Mouse (Mus musculus): Measurements from ENCODE around the gene Rhox3a. TPM values are rescaled to one million over a fixed set of nuclear protein-coding genes. Genes with fewer than 3 reads are reported as not detected.

Gene Rhox3a
- polyA plus RNA-seq (2012; rRNA removed), result not detected in 2 replicates

DNA sequence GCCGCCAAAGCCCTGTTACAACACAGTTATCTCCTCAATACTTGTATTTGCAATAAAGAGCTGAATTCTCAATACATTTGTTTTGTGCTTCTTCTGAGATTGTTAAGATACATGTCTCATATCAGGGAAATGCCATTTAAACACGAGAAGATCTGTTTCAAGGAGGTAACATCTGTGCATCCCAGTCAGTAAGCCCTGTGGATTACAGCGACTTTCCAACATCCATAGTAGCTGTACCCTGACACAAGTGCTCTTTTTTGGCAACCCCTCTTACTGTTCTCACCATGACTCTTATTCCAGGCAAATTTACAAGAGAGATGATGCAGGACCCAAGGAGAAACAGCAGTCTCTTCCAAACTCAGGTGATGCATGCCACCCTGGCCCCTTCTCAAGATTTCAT, at the start of gene Rhox3a:
Gene Rhox3a (plus strand): TSS at position 301 of the 400 bp plus-strand sequence.

GRCm38 (mm10) chrX:37210941-37211340, 38.8 kb upstream of the Rhox3a start, which contains the start of gene Gm9:
TSS of gene Gm9 (minus strand) at chrX:37211041.

GRCm38 (mm10) chrX:37222158-37222557, 27.6 kb upstream of the Rhox3a start, which contains the start of gene Rhox1:
TSS of gene Rhox1 (minus strand) at chrX:37222258.

DNA sequence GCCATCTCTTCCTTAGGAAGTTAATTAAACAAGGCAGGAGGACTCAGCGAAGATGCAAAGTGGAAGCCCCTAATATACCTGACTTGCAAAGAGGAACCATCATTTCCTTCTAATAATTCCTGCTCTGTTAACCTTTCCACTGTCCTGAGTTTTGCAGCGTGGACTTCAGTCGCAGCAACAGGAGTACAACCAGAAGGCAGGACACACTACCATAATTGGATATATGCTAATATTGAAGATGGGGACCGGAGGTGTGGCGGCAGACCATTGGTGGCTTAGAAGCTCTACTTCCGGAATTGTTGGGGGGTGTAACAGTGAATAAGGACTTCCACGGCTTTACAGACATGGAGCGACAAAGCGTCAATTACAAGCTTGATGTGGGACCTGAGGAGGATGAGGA, 5.0 kb upstream of the Rhox3a start, which contains the start of gene Rhox2a:
Gene Rhox2a (plus strand): TSS at position 301 of the 400 bp plus-strand sequence.

DNA sequence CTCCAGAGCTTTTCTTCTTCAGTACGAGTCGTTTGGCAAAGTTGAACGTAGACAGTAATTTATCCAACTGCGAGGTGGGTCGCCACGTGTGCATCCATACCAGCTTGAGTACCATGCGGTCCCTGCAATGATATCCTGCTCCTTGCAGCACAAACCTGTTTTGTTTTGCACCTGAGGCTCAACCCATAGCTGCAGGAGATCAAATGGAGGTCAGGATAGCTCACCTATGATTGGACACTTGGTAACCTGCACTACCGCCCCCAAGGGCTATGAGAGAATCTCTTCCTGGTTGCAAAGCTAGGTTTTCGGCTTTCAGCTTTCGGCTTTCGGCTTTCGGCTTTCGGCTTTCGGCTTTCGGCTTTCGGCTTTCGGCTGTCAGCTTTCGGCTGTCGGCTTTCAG, 15.3 kb downstream of the Rhox3a start, which contains the start of gene Rhox4a:
Gene Rhox4a (plus strand): TSS at position 301 of the 400 bp plus-strand sequence.

Other genes starting within 250 kb of the Rhox3a start
- gene Sowahd, start 201.1 kb upstream of the Rhox3a start, polyA plus RNA-seq (2012; rRNA removed), result 0.06 and 0.12 TPM in 2 replicates
- 463 and 1,092 TPM in 2 replicates for gene Rpl39, start 164.5 kb upstream of the Rhox3a start, polyA plus RNA-seq (2012; rRNA removed)
- gene Upf3b, start 139.6 kb upstream of the Rhox3a start, polyA plus RNA-seq (2012; rRNA removed), result 47.1 and 59.8 TPM in 2 replicates
- gene Nkap, start 123.1 kb upstream of the Rhox3a start, polyA plus RNA-seq (2012; rRNA removed), result 9.1 and 9.8 TPM in 2 replicates
- 0.09 and 0.16 TPM in 2 replicates for gene Akap14, start 81.1 kb upstream of the Rhox3a start, polyA plus RNA-seq (2012; rRNA removed)
- 149 and 294 TPM in 2 replicates for gene Ndufa1, start 58.8 kb upstream of the Rhox3a start, polyA plus RNA-seq (2012; rRNA removed)
- 8.6 and 11.1 TPM in 2 replicates for gene Rnf113a1, start 58.7 kb upstream of the Rhox3a start, polyA plus RNA-seq (2012; rRNA removed)
- gene Gm9, start 38.9 kb upstream of the Rhox3a start, polyA plus RNA-seq (2012; rRNA removed), result not detected in 2 replicates
- gene Rhox1, start 27.7 kb upstream of the Rhox3a start, polyA plus RNA-seq (2012; rRNA removed), result not detected in 2 replicates
- 0.20 and 0.58 TPM in 2 replicates for gene Rhox2a, start 4.9 kb upstream of the Rhox3a start, polyA plus RNA-seq (2012; rRNA removed)
- gene Rhox4a, start 15.4 kb downstream of the Rhox3a start, polyA plus RNA-seq (2012; rRNA removed), result not detected in 2 replicates
- gene Rhox3a2, start 130.1 kb downstream of the Rhox3a start, polyA plus RNA-seq (2012; rRNA removed), result not detected in 2 replicates
- gene Rhox4a2, start 140.9 kb downstream of the Rhox3a start, polyA plus RNA-seq (2012; rRNA removed), result 0.35 and 1.6 TPM in 2 replicates
- gene Rhox2b, start 162.1 kb downstream of the Rhox3a start, polyA plus RNA-seq (2012; rRNA removed), result 0.21 and 0.82 TPM in 2 replicates
- 0.19 and 0.49 TPM in 2 replicates for gene Rhox4b, start 182.6 kb downstream of the Rhox3a start, polyA plus RNA-seq (2012; rRNA removed)
- 0.66 and 1.4 TPM in 2 replicates for gene Rhox2c, start 203.8 kb downstream of the Rhox3a start, polyA plus RNA-seq (2012; rRNA removed)
- 0.48 TPM in 1 of 2 replicates, not detected in the other for gene Rhox3c, start 208.7 kb downstream of the Rhox3a start, polyA plus RNA-seq (2012; rRNA removed)
- gene Rhox4c, start 230.4 kb downstream of the Rhox3a start, polyA plus RNA-seq (2012; rRNA removed), result not detected in 2 replicates
- 0.20 TPM in 1 of 2 replicates, not detected in the other for gene Rhox2d, start 243.5 kb downstream of the Rhox3a start, polyA plus RNA-seq (2012; rRNA removed)